Mouse (Mus musculus) heart, embryonic 11.5 days (tissue): Measurements from ENCODE around the gene Plcg2. TPM values are rescaled to one million over a fixed set of nuclear protein-coding genes. Genes with fewer than 3 reads are reported as not detected.

ENCODE experiments used
- ATAC-seq: fragments of 200-750 bp; cut with Nextera tagmentation; replicated peaks from 2 replicates; pipeline ENCODE4 v1.8.0; 2017; ENCODE audit warnings: moderate library complexity; ENCODE audit not compliant: insufficient number of reproducible peaks, low FRiP score, low TSS enrichment
- H3K27ac ChIP-seq: fragments of 300-500 bp; sonication (generic); 2 replicates; pipeline ENCODE4 v1.5.1; 2014; ENCODE audit warnings: mild to moderate bottlenecking, low read depth, low read length
- H3K27me3 ChIP-seq: fragments of 300-500 bp; sonication (generic); 2 replicates; pipeline ENCODE4 v1.6.1; 2014; ENCODE audit warnings: mild to moderate bottlenecking, low read length, mixed read lengths; ENCODE audit not compliant: control insufficient read depth, insufficient read depth
- H3K36me3 ChIP-seq: fragments of 300-500 bp; sonication (generic); 2 replicates; pipeline ENCODE4 v1.6.1; 2014; ENCODE audit warnings: mild to moderate bottlenecking, low read length, moderate library complexity, mixed read lengths; ENCODE audit not compliant: control insufficient read depth, insufficient read depth
- H3K4me1 ChIP-seq: fragments of 300-500 bp; sonication (generic); 2 replicates; pipeline ENCODE4 v1.6.1; 2014; ENCODE audit warnings: low read length; ENCODE audit not compliant: control insufficient read depth, insufficient read depth
- H3K4me2 ChIP-seq: fragments of 300-500 bp; sonication (generic); 2 replicates; pipeline ENCODE4 v1.6.1; 2014; ENCODE audit warnings: mild to moderate bottlenecking, moderate library complexity
- H3K4me3 ChIP-seq: fragments of 300-500 bp; sonication (generic); 2 replicates; pipeline ENCODE4 v1.5.1; 2014; ENCODE audit warnings: low read depth, low read length
- H3K9ac ChIP-seq: fragments of 300-500 bp; sonication (generic); 2 replicates; pipeline ENCODE4 v1.6.1; 2014; ENCODE audit warnings: mild to moderate bottlenecking, low read depth, low read length, moderate library complexity
- H3K9me3 ChIP-seq: fragments of 300-500 bp; sonication (generic); replicated peaks from 2 replicates; pipeline ENCODE4 v1.6.1; 2016; ENCODE audit warnings: low read length; ENCODE audit not compliant: control insufficient read depth
- WGBS: fragments of 180-500 bp; shearing (Covaris S2); extraction: QIAGEN DNeasy Blood & Tissue Kit; methylation state at CpG from one replicate; pipeline ENCODE4 v1.1.7; 2014; ENCODE audit not compliant: insufficient replicate concordance; 5-methylcytosine and 5-hydroxymethylcytosine counted together
- polyA plus RNA-seq: library from polyadenylated mRNA; unstranded; fragments of >200 nt; fragmentation: Nextera tagmentation; extraction: Ambion mirVana; gene quantifications from 2 replicates; pipeline ENCODE4 v1.2.1, GENCODE M21; 2014

Plcg2 gene
- polyA plus RNA-seq, 1 experiment from 2014 or later, result 4.7 TPM

GRCm38 (mm10) chr8:117670461-117670860 is 172.4 kb downstream of the Plcg2 start:
- WGBS, result 28% methylated on average over 11 of the region's 11 CpGs

GRCm38 (mm10) chr8:117672558-117672957 is 174.5 kb downstream of the Plcg2 start:
- WGBS, result 85% methylated on average over 3 of the region's 3 CpGs
- no peaks in the 10 kb centered on the region for H3K4me1 ChIP-seq
- no peak for ATAC-seq
- H3K27ac ChIP-seq, result no peak overlapping the region
- no peaks in the 10 kb centered on the region for H3K36me3 ChIP-seq
- no peaks in the 10 kb centered on the region for H3K9me3 ChIP-seq
- H3K27me3 ChIP-seq, result 0 out of 2 replicates have a peak, but pooled peaks cover 3% of the 10 kb centered on the region
- H3K9ac ChIP-seq, result no peak overlapping the region
- no peak overlapping the region for H3K4me3 ChIP-seq
- no peak overlapping the region for H3K4me2 ChIP-seq

More at GRCm38 (mm10) chr8:117670461-117670860, 172.4 kb downstream of the Plcg2 start:
- Histone ChIP-seq H3K9me3 (no peaks in the 10 kb centered on the region), H3K27me3 (0 out of 2 replicates have a peak, but pooled peaks cover 3% of the 10 kb centered on the region), H3K36me3 (no peaks in the 10 kb centered on the region), H3K4me2 (no peak overlapping the region), H3K27ac (no peak overlapping the region), H3K9ac (no peak overlapping the region), H3K4me3 (no peak overlapping the region), H3K4me1 (no peaks in the 10 kb centered on the region)
- ATAC-seq, result no peak

DNA sequence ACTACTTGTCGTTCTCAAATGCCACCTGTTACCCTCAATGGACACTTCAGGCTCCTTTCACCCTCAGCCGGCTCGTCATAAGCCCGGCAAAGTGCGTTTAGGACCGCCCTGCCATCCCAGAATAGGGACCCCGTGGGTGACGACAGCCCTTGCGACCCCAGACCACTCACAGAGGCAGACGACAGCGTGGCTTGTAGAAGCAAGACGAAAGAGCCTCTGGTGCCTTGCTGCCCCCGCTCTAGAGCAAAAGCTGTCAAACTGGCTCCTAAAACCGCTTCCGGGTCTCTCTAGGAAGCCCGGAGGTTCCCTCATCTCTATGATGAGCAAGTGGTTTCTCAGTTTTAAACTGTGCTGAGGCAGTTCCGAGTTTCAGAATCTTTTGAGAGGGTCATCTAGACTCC is 175.3 kb downstream of the Plcg2 start, which contains the start of gene Sdr42e1:
Sdr42e1 (minus strand) TSS at position 260 of the 401 bp plus-strand sequence.
- Histone ChIP-seq H3K9me3 (no peaks in the 10 kb centered on the region), H3K4me2 (peak within 1 kb of the TSS; percentile 66), H3K4me3 (peak within 1 kb of the TSS; percentile 48), H3K4me1 (no peaks in the 10 kb centered on the region), H3K36me3 (no peaks in the 10 kb centered on the region), H3K27me3 (0 out of 2 replicates have a peak, but pooled peaks cover 3% of the 10 kb centered on the region), H3K27ac (no peak within 1 kb of the TSS), H3K9ac (peak within 1 kb of the TSS; percentile 34)
- WGBS, result 15% methylated on average over 17 of the region's 17 CpGs
- no peak for ATAC-seq

DNA sequence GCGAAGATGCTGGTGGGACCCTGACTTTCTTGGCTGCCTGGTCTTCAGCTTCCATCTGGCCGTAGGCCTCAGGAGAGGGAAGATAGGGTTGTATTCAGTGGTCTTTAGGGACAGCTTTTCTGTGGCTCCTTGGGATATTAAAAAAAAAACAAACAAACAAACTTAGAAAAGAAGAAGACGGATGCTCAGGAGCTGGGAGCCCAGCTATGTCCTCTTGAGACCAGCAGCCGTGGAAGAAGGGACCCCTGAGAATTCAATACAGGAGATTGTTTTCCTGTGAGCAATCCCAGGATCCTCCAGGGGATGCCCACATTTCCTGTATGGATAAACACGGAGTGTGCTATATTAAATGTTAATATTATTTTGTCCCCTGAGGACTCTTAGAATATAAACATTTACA is 177.1 kb downstream of the Plcg2 start:
- H3K4me1 ChIP-seq, result no peaks in the 10 kb centered on the region
- no peaks in the 10 kb centered on the region for H3K9me3 ChIP-seq
- no peak for ATAC-seq
- no peak overlapping the region for H3K9ac ChIP-seq
- no peak overlapping the region for H3K4me3 ChIP-seq
- no peak overlapping the region for H3K4me2 ChIP-seq
- no peaks in the 10 kb centered on the region for H3K36me3 ChIP-seq
- H3K27me3 ChIP-seq, result no peaks in the 10 kb centered on the region
- H3K27ac ChIP-seq, result no peak overlapping the region
- WGBS, result 79% methylated on average over 5 of the region's 5 CpGs

GRCm38 (mm10) chr8:117676460-117676859 is 178.4 kb downstream of the Plcg2 start:
- no peak overlapping the region for H3K27ac ChIP-seq

DNA sequence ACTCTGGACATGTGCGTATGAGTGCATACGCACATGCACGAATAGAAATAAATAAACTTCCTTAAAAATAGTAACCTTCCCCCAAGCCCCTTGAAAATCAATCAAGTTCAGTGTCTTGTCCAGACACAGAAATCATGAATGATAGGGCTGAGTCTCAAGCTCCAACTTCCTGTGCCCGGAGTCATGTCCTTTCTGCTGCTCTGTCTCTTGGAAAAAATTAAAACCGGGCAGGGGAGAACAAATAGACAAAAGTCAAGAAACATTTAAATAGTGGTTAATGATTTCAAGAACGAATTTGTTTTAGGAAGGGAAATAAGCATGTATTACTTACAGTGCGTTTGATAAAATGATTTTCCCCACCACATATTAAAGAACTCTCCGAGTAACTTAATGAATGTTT is 178.9 kb downstream of the Plcg2 start:
- H3K27ac ChIP-seq, result no peak overlapping the region
- H3K9me3 ChIP-seq, result no peaks in the 10 kb centered on the region
- no peak overlapping the region for H3K4me2 ChIP-seq
- no peaks in the 10 kb centered on the region for H3K36me3 ChIP-seq
- ATAC-seq, result no peak
- WGBS, result 77% methylated on average over 8 of the region's 8 CpGs
- no peak overlapping the region for H3K9ac ChIP-seq
- H3K4me1 ChIP-seq, result no peaks in the 10 kb centered on the region
- no peaks in the 10 kb centered on the region for H3K27me3 ChIP-seq
- H3K4me3 ChIP-seq, result no peak overlapping the region

More at GRCm38 (mm10) chr8:117676460-117676859, 178.4 kb downstream of the Plcg2 start:
- 58% methylated on average over 9 of the region's 9 CpGs for WGBS
- ATAC-seq, result no peak
- no peak overlapping the region for H3K4me3 ChIP-seq
- no peak overlapping the region for H3K4me2 ChIP-seq
- H3K9me3 ChIP-seq, result no peaks in the 10 kb centered on the region
- H3K9ac ChIP-seq, result no peak overlapping the region
- no peaks in the 10 kb centered on the region for H3K27me3 ChIP-seq
- no peaks in the 10 kb centered on the region for H3K4me1 ChIP-seq
- H3K36me3 ChIP-seq, result no peaks in the 10 kb centered on the region

DNA sequence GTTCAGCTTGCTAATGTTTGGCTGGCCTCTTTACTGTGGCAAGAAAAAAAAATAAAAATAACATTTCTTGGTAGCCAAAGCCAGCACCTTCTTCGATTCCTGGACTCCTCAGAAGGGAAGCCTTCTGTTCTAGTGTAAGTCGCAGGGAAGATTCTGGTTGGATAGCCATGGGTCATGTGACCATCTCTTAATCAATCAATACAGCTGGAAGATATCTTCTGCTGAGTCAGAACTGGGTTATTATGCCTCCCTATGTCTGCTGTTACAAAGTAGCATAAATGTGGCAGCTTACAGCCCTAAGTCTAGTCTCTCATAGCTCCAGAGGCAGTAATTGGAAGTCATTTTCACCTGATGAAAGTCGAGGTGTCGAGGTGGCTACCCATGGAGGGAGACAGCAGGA is 180.6 kb downstream of the Plcg2 start:
- no peak overlapping the region for H3K9ac ChIP-seq
- WGBS, result 69% methylated on average over 4 of the region's 4 CpGs

GRCm38 (mm10) chr8:117683925-117684472 is 185.9 kb downstream of the Plcg2 start:
- 78% methylated on average over 10 of the region's 10 CpGs for WGBS
- Histone ChIP-seq H3K27me3 (no peaks in the 10 kb centered on the region), H3K4me2 (no peak overlapping the region), H3K4me3 (no peak overlapping the region), H3K36me3 (no peaks in the 10 kb centered on the region), H3K4me1 (no peaks in the 10 kb centered on the region), H3K9me3 (no peaks in the 10 kb centered on the region), H3K27ac (no peak overlapping the region), H3K9ac (no peak overlapping the region)
- no peak for ATAC-seq

More for the DNA sequence above, 180.6 kb downstream of the Plcg2 start:
- Histone ChIP-seq H3K4me3 (no peak overlapping the region), H3K27ac (no peak overlapping the region), H3K27me3 (no peaks in the 10 kb centered on the region), H3K4me1 (no peaks in the 10 kb centered on the region), H3K9me3 (no peaks in the 10 kb centered on the region), H3K36me3 (no peaks in the 10 kb centered on the region), H3K4me2 (no peak overlapping the region)
- no peak for ATAC-seq

DNA sequence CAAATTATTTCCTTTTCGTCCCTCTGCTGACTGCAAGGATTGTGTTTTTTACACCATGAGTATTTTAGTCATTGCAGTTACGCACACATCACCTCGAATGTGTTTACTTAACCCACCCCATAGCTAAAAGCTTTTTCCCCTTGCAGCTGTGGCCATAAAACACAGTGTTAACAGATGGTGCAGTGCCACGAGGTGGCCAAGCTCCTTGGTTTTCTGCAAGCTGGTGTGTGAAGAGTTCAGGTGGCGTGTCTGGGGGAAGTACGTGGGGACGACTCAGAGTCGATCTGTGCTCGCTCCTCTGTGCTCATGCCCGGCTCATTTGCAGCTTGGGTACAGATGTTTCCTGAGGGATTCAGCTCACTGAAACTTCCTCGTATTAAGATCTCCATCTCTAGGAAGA is 186.4 kb downstream of the Plcg2 start:
- H3K4me1 ChIP-seq, result no peaks in the 10 kb centered on the region
- WGBS, result 60% methylated on average over 11 of the region's 11 CpGs
- H3K36me3 ChIP-seq, result no peaks in the 10 kb centered on the region
- H3K27ac ChIP-seq, result no peak overlapping the region
- H3K27me3 ChIP-seq, result no peaks in the 10 kb centered on the region
- H3K4me2 ChIP-seq, result no peak overlapping the region
- no peak overlapping the region for H3K9ac ChIP-seq
- no peak for ATAC-seq
- H3K4me3 ChIP-seq, result no peak overlapping the region
- no peaks in the 10 kb centered on the region for H3K9me3 ChIP-seq
